Mouse (Mus musculus): ENCODE results near the gene Acp7. TPM values are rescaled to one million over a fixed set of nuclear protein-coding genes. Genes with fewer than 3 reads are reported as not detected.

Gene Acp7
- total and polyA plus RNA-seq, 2 experiments from 2014 or later: not detected

GRCm38 (mm10) chr7:28572689-28573088, 58.4 kb downstream of the Acp7 start:
- H3K27me3 ChIP-seq (ENCODE audit: control insufficient read depth, insufficient read depth, low read length): no peaks in the 10 kb centered on the region
- ATAC-seq (ENCODE audit: insufficient read depth, low read depth): no peak
- no peak for DNase-seq (ENCODE audit: low spot score)
- H3K4me1 ChIP-seq (ENCODE audit: control insufficient read depth, insufficient read depth): peaks cover 33% of the 10 kb centered on the region
- 82% methylated on average over 5 of the region's 5 CpGs for WGBS
- no peaks in the 10 kb centered on the region for H3K9me3 ChIP-seq (replicated peaks; ENCODE audit: control insufficient read depth, low read length)
- no peak overlapping the region for H3K4me3 ChIP-seq (ENCODE audit: low read depth, low read length)
- TF ChIP-seq EP300 (IDR thresholded peaks at IDR 0.05; ENCODE audit: low read depth) (no peak), CTCF (IDR thresholded peaks at IDR 0.05; ENCODE audit: low read depth) (no peak)
- peaks cover 3% of the 10 kb centered on the region for H3K36me3 ChIP-seq (replicated peaks; ENCODE audit: control insufficient read depth, insufficient read depth, low read length)
- no peak overlapping the region for H3K27ac ChIP-seq (ENCODE audit: low read depth)
- H3K4me2 ChIP-seq (ENCODE audit: low read depth, low read length): no peak overlapping the region
- H3K9ac ChIP-seq (replicated peaks; ENCODE audit: low read depth, low read length): no peak overlapping the region

DNA sequence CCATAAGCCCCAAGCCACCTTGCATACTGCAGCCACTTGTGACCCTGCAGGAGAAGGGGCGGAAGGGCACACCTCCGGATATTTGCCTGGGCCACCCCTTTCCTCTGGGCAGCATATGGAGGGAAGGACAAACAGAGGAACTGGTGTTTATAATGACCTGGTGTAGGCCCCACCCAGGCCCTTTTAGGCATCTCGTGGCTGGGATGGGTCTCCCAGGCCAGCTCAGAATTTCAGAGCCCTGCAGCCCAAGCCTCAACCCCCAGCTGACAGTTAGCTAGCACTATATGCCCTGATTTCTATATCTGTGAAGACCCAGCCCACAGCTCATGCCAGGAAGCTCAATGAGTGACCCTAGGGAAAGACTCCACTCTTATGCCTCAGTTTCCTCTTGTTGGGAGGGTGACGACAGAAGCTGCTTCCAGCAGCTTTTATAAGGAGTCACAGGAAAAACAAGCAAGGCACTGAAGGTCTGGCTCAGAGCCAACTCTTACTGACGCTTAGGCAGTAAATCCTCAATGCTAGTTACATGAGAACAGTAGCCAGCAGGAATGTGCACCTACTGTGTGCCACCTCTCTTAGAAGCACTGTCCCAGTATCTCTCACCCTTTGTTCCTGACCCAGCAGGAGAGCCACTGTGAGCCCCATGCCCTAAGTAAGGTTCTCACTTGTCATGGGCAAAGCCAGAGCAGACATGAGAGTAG, 60.0 kb downstream of the Acp7 start:
- Histone ChIP-seq H3K27me3 (ENCODE audit: control insufficient read depth, insufficient read depth, low read length) (no peaks in the 10 kb centered on the region), H3K27ac (ENCODE audit: low read depth) (no peak overlapping the region), H3K4me2 (ENCODE audit: low read depth, low read length) (no peak overlapping the region), H3K9me3 (replicated peaks; ENCODE audit: control insufficient read depth, low read length) (no peaks in the 10 kb centered on the region), H3K4me1 (ENCODE audit: control insufficient read depth, insufficient read depth) (peaks cover 20% of the 10 kb centered on the region), H3K4me3 (ENCODE audit: low read depth, low read length) (no peak overlapping the region), H3K9ac (replicated peaks; ENCODE audit: low read depth, low read length) (0 out of 2 replicates have a peak overlapping the region, but pooled peaks have one; percentile 9), H3K36me3 (replicated peaks; ENCODE audit: control insufficient read depth, insufficient read depth, low read length) (peaks cover 19% of the 10 kb centered on the region)
- TF ChIP-seq EP300 (IDR thresholded peaks at IDR 0.05; ENCODE audit: low read depth): no peak
- no peak for TF ChIP-seq CTCF (IDR thresholded peaks at IDR 0.05; ENCODE audit: low read depth)
- no peak for ATAC-seq (ENCODE audit: insufficient read depth, low read depth)
- DNase-seq (ENCODE audit: low spot score): no peak
- whole genome bisulfite sequencing: 34% methylated on average over 5 of the region's 5 CpGs

DNA sequence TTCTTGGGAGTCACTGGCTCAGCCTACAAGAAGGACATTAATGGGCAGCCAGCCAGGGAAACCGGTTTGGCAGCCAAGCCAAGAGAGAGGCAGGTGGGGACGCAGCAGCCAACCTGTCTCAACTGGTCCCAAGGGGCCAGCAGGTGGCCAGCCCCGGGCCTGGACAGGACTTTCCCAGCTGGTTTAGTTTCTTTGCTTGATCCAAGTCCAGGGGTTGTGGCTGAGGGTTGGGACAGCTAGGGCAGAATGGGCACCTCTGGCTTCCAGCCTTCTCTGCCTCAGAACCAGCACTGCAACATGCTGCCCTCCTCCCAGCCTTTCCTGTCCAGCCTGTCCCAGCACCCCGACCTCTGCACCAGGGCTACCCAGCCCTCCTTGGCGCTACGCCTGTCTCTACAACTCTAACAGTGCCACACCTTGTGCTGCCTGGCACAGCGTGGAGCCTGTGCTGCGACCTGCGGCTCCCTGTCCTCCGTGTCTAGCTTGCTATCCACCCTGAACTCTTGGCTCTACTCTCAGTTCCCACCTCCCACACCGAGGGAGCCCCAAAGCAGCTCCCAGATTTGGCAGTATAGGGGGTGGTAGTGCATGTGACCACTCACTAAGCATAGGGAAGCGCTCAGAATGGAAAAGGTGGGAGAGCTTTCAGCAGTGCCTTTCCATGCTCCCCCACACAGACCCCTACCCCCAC, 60.7 kb downstream of the Acp7 start:
- Histone ChIP-seq H3K9me3 (replicated peaks; ENCODE audit: control insufficient read depth, low read length) (no peaks in the 10 kb centered on the region), H3K4me2 (ENCODE audit: low read depth, low read length) (no peak overlapping the region), H3K36me3 (replicated peaks; ENCODE audit: control insufficient read depth, insufficient read depth, low read length) (peaks cover 24% of the 10 kb centered on the region), H3K4me1 (ENCODE audit: control insufficient read depth, insufficient read depth) (peaks cover 20% of the 10 kb centered on the region), H3K9ac (replicated peaks; ENCODE audit: low read depth, low read length) (no peak overlapping the region), H3K4me3 (ENCODE audit: low read depth, low read length) (no peak overlapping the region), H3K27me3 (ENCODE audit: control insufficient read depth, insufficient read depth, low read length) (no peaks in the 10 kb centered on the region), H3K27ac (ENCODE audit: low read depth) (no peak overlapping the region)
- TF ChIP-seq CTCF (IDR thresholded peaks at IDR 0.05; ENCODE audit: low read depth) (no peak), EP300 (IDR thresholded peaks at IDR 0.05; ENCODE audit: low read depth) (no peak)
- WGBS: 50% methylated on average over 12 of the region's 12 CpGs
- no peak for DNase-seq (ENCODE audit: low spot score)
- ATAC-seq (ENCODE audit: insufficient read depth, low read depth): 0 out of 2 replicates have a peak, but pooled peaks have one; percentile 24

DNA sequence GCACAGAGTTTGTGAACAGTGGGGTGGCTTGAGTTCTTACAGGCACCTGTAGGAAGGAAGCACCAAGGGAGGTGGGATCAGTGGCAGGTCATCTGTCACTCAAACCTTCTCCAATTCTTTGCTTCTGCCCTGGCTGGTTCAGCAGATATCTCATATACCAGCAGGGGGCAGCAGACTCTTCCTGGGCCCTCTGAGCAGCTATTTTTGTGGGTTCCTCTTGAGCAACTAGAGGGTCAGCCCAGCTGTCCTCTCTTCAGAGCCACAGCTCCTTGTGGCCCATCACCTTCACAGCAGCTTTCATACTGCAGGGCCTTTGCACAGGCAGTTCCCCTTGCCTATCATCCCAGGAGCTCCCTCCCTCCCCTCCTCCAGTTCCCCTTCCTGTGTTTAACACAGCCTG, 62.9 kb downstream of the Acp7 start:
- Histone ChIP-seq H3K4me2 (ENCODE audit: low read depth, low read length) (no peak overlapping the region), H3K9ac (replicated peaks; ENCODE audit: low read depth, low read length) (no peak overlapping the region), H3K4me1 (ENCODE audit: control insufficient read depth, insufficient read depth) (peaks cover 20% of the 10 kb centered on the region), H3K27ac (ENCODE audit: low read depth) (no peak overlapping the region), H3K27me3 (ENCODE audit: control insufficient read depth, insufficient read depth, low read length) (no peaks in the 10 kb centered on the region), H3K36me3 (replicated peaks; ENCODE audit: control insufficient read depth, insufficient read depth, low read length) (peaks cover 46% of the 10 kb centered on the region), H3K4me3 (ENCODE audit: low read depth, low read length) (no peak overlapping the region), H3K9me3 (replicated peaks; ENCODE audit: control insufficient read depth, low read length) (no peaks in the 10 kb centered on the region)
- DNase-seq (ENCODE audit: low spot score) (peak; percentile 69), ATAC-seq (ENCODE audit: insufficient read depth, low read depth) (0 out of 2 replicates have a peak, but pooled peaks have one; percentile 11)
- TF ChIP-seq CTCF (IDR thresholded peaks at IDR 0.05; ENCODE audit: low read depth) (peak; percentile 72), EP300 (IDR thresholded peaks at IDR 0.05; ENCODE audit: low read depth) (no peak)

DNA sequence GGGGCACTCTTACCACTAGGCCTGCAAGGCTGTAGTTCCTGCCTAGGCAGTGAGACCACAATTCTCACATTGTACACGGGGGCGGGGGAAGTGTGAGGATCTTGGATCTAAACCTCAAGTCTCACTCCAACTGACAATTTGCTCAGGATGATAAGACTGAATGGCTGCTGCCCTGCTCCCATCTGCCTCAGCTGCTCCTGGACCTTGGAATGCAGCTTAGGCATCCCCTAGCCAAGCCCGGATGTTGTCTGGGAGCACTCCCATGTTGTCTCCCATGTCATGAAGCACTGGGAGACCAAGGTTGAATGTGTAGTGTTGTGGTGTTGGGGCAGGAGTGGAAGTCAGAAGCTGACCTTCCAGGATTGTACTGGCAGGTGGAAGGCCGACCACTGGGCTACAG, 63.6 kb downstream of the Acp7 start:
- H3K9me3 ChIP-seq (replicated peaks; ENCODE audit: control insufficient read depth, low read length): no peaks in the 10 kb centered on the region
- no peak overlapping the region for H3K4me2 ChIP-seq (ENCODE audit: low read depth, low read length)
- DNase-seq (ENCODE audit: low spot score) (no peak), ATAC-seq (ENCODE audit: insufficient read depth, low read depth) (no peak)
- peaks cover 53% of the 10 kb centered on the region for H3K36me3 ChIP-seq (replicated peaks; ENCODE audit: control insufficient read depth, insufficient read depth, low read length)
- H3K27ac ChIP-seq (ENCODE audit: low read depth): no peak overlapping the region
- H3K4me1 ChIP-seq (ENCODE audit: control insufficient read depth, insufficient read depth): peaks cover 20% of the 10 kb centered on the region
- H3K4me3 ChIP-seq (ENCODE audit: low read depth, low read length): no peak overlapping the region
- TF ChIP-seq CTCF (IDR thresholded peaks at IDR 0.05; ENCODE audit: low read depth): no peak
- TF ChIP-seq EP300 (IDR thresholded peaks at IDR 0.05; ENCODE audit: low read depth): no peak
- H3K27me3 ChIP-seq (ENCODE audit: control insufficient read depth, insufficient read depth, low read length): no peaks in the 10 kb centered on the region
- WGBS: 81% methylated on average over 4 of the region's 4 CpGs
- H3K9ac ChIP-seq (replicated peaks; ENCODE audit: low read depth, low read length): no peak overlapping the region

Data from heart, postnatal 0 days (tissue).